Mouse (Mus musculus): ENCODE data around the gene Rab42. TPM values are rescaled to one million over a fixed set of nuclear protein-coding genes. Genes with fewer than 3 reads are reported as not detected.

The Rab42 gene
- polyA plus RNA-seq, 1 experiment from 2014 or later: 2.6 TPM

- H3K4me1 ChIP-seq (ENCODE audit: control insufficient read depth, insufficient read depth, low read length): peaks cover 6% of the 10 kb centered on the region
- H3K4me2 ChIP-seq (ENCODE audit: low read depth, low read length): peak overlapping the region; percentile 61
- peak overlapping the region; percentile 73 for H3K9ac ChIP-seq (ENCODE audit: low read length)
- no peaks in the 10 kb centered on the region for H3K9me3 ChIP-seq (replicated peaks; ENCODE audit: control insufficient read depth, low read length)
- peak; percentile 69 for ATAC-seq (replicated peaks; ENCODE audit: extremely low read depth, insufficient read depth, low FRiP score)
- no peaks in the 10 kb centered on the region for H3K27me3 ChIP-seq (ENCODE audit: control insufficient read depth, insufficient read depth, low read length)
- H3K36me3 ChIP-seq (ENCODE audit: control insufficient read depth, insufficient read depth): no peaks in the 10 kb centered on the region
- H3K27ac ChIP-seq (ENCODE audit: low read length): peak overlapping the region; percentile 93
- H3K4me3 ChIP-seq (ENCODE audit: low read length): peak overlapping the region; percentile 44
- under 1% methylated on average over 35 of the region's 35 CpGs for WGBS
Measured at GRCm38 (mm10) chr4:132269740-132270560, 33.2 kb downstream of the Rab42 start.

- H3K4me1 ChIP-seq (ENCODE audit: control insufficient read depth, insufficient read depth, low read length): peaks cover 6% of the 10 kb centered on the region
- peak overlapping the region; percentile 93 for H3K27ac ChIP-seq (ENCODE audit: low read length)
- no peak overlapping the region for H3K9ac ChIP-seq (ENCODE audit: low read length)
- no peaks in the 10 kb centered on the region for H3K9me3 ChIP-seq (replicated peaks; ENCODE audit: control insufficient read depth, low read length)
- no peak overlapping the region for H3K4me2 ChIP-seq (ENCODE audit: low read depth, low read length)
- H3K36me3 ChIP-seq (ENCODE audit: control insufficient read depth, insufficient read depth): no peaks in the 10 kb centered on the region
- ATAC-seq (replicated peaks; ENCODE audit: extremely low read depth, insufficient read depth, low FRiP score): no peak
- no peak overlapping the region for H3K4me3 ChIP-seq (ENCODE audit: low read length)
- H3K27me3 ChIP-seq (ENCODE audit: control insufficient read depth, insufficient read depth, low read length): no peaks in the 10 kb centered on the region
- WGBS: 12% methylated on average over 6 of the region's 6 CpGs
Measured at GRCm38 (mm10) chr4:132268871-132269739, 34.1 kb downstream of the Rab42 start.

GRCm38 (mm10) chr4:132266835-132267349 is 36.3 kb downstream of the Rab42 start:
- no peak overlapping the region for H3K4me2 ChIP-seq (ENCODE audit: low read depth, low read length)

GRCm38 (mm10) chr4:132263313-132263712 is 39.9 kb downstream of the Rab42 start:
- Histone ChIP-seq H3K4me3 (ENCODE audit: low read length) (no peak overlapping the region), H3K27ac (ENCODE audit: low read length) (no peak overlapping the region), H3K4me1 (ENCODE audit: control insufficient read depth, insufficient read depth, low read length) (peaks cover 21% of the 10 kb centered on the region), H3K4me2 (ENCODE audit: low read depth, low read length) (no peak overlapping the region), H3K27me3 (ENCODE audit: control insufficient read depth, insufficient read depth, low read length) (no peaks in the 10 kb centered on the region), H3K9me3 (replicated peaks; ENCODE audit: control insufficient read depth, low read length) (no peaks in the 10 kb centered on the region), H3K9ac (ENCODE audit: low read length) (no peak overlapping the region), H3K36me3 (ENCODE audit: control insufficient read depth, insufficient read depth) (no peaks in the 10 kb centered on the region)
- ATAC-seq (replicated peaks; ENCODE audit: extremely low read depth, insufficient read depth, low FRiP score): no peak
- WGBS: 89% methylated on average over 7 of the region's 7 CpGs

More at GRCm38 (mm10) chr4:132266835-132267349, 36.3 kb downstream of the Rab42 start:
- WGBS: 82% methylated on average over 3 of the region's 3 CpGs
- Histone ChIP-seq H3K27me3 (ENCODE audit: control insufficient read depth, insufficient read depth, low read length) (no peaks in the 10 kb centered on the region), H3K27ac (ENCODE audit: low read length) (no peak overlapping the region), H3K36me3 (ENCODE audit: control insufficient read depth, insufficient read depth) (no peaks in the 10 kb centered on the region), H3K4me1 (ENCODE audit: control insufficient read depth, insufficient read depth, low read length) (peaks cover 2% of the 10 kb centered on the region), H3K9ac (ENCODE audit: low read length) (no peak overlapping the region), H3K4me3 (ENCODE audit: low read length) (no peak overlapping the region), H3K9me3 (replicated peaks; ENCODE audit: control insufficient read depth, low read length) (no peaks in the 10 kb centered on the region)
- ATAC-seq (replicated peaks; ENCODE audit: extremely low read depth, insufficient read depth, low FRiP score): no peak

GRCm38 (mm10) chr4:132262358-132262616 is 40.9 kb downstream of the Rab42 start:
- H3K9ac ChIP-seq (ENCODE audit: low read length): no peak overlapping the region

GRCm38 (mm10) chr4:132261514-132262357 is 41.4 kb downstream of the Rab42 start, which contains the start of gene Gmeb1:
Gene Gmeb1 (minus strand): TSS chr4:132261602.
- Histone ChIP-seq H3K27me3 (ENCODE audit: control insufficient read depth, insufficient read depth, low read length) (no peaks in the 10 kb centered on the region), H3K27ac (ENCODE audit: low read length) (peak within 1 kb of the TSS; percentile 88), H3K9ac (ENCODE audit: low read length) (peak within 1 kb of the TSS; percentile 98), H3K36me3 (ENCODE audit: control insufficient read depth, insufficient read depth) (no peaks in the 10 kb centered on the region), H3K4me1 (ENCODE audit: control insufficient read depth, insufficient read depth, low read length) (peaks cover 23% of the 10 kb centered on the region), H3K4me3 (ENCODE audit: low read length) (peak within 1 kb of the TSS; percentile 59), H3K9me3 (replicated peaks; ENCODE audit: control insufficient read depth, low read length) (no peaks in the 10 kb centered on the region), H3K4me2 (ENCODE audit: low read depth, low read length) (peak within 1 kb of the TSS; percentile 80)
- WGBS: 14% methylated on average over 34 of the region's 49 CpGs
- peak; percentile 91 for ATAC-seq (replicated peaks; ENCODE audit: extremely low read depth, insufficient read depth, low FRiP score)

More at GRCm38 (mm10) chr4:132262358-132262616, 40.9 kb downstream of the Rab42 start:
- Histone ChIP-seq H3K27me3 (ENCODE audit: control insufficient read depth, insufficient read depth, low read length) (no peaks in the 10 kb centered on the region), H3K27ac (ENCODE audit: low read length) (no peak overlapping the region), H3K9me3 (replicated peaks; ENCODE audit: control insufficient read depth, low read length) (no peaks in the 10 kb centered on the region), H3K4me1 (ENCODE audit: control insufficient read depth, insufficient read depth, low read length) (peaks cover 23% of the 10 kb centered on the region), H3K4me2 (ENCODE audit: low read depth, low read length) (peak overlapping the region; percentile 80; the same call in 1 of the 2 replicates), H3K4me3 (ENCODE audit: low read length) (no peak overlapping the region), H3K36me3 (ENCODE audit: control insufficient read depth, insufficient read depth) (no peaks in the 10 kb centered on the region)
- ATAC-seq (replicated peaks; ENCODE audit: extremely low read depth, insufficient read depth, low FRiP score): no peak
- WGBS: 66% methylated on average over 5 of the region's 5 CpGs

GRCm38 (mm10) chr4:132260404-132261379 is 42.5 kb downstream of the Rab42 start:
- Histone ChIP-seq H3K27ac (ENCODE audit: low read length) (peak overlapping the region; percentile 88), H3K4me1 (ENCODE audit: control insufficient read depth, insufficient read depth, low read length) (peaks cover 23% of the 10 kb centered on the region), H3K27me3 (ENCODE audit: control insufficient read depth, insufficient read depth, low read length) (no peaks in the 10 kb centered on the region), H3K4me3 (ENCODE audit: low read length) (peak overlapping the region; percentile 59), H3K4me2 (ENCODE audit: low read depth, low read length) (peak overlapping the region; percentile 78), H3K9me3 (replicated peaks; ENCODE audit: control insufficient read depth, low read length) (no peaks in the 10 kb centered on the region), H3K36me3 (ENCODE audit: control insufficient read depth, insufficient read depth) (no peaks in the 10 kb centered on the region), H3K9ac (ENCODE audit: low read length) (peak overlapping the region; percentile 98)
- WGBS: 2% methylated on average over 33 of the region's 64 CpGs
- peak; percentile 87 for ATAC-seq (replicated peaks; ENCODE audit: extremely low read depth, insufficient read depth, low FRiP score)

Data from heart, embryonic 16.5 days (tissue).